Mouse (Mus musculus) limb, embryonic 14.5 days (tissue): ENCODE measurements around the gene Smim26. TPM values are rescaled to one million over a fixed set of nuclear protein-coding genes. Genes with fewer than 3 reads are reported as not detected.
A peak's percentile ranks its signal among the peaks of the same experiment; 100 is the strongest.

Experiments
- ATAC-seq: fragments of 200-750 bp; cut with Nextera tagmentation; 2 replicates; pipeline ENCODE4 v1.8.0; 2017; ENCODE audit warnings: low read depth, moderate number of reproducible peaks, moderate TSS enrichment; ENCODE audit not compliant: low FRiP score
- DNase-seq: peaks from one replicate; pipeline ENCODE4 v3.0.0-alpha.2; 2015; ENCODE audit warnings: low spot score
- H3K27ac ChIP-seq: fragments of 300-500 bp; sonication (generic); replicated peaks from 2 replicates; pipeline ENCODE4 v1.5.1; 2014; ENCODE audit warnings: low read depth, mild to moderate bottlenecking, low read length, moderate library complexity, mixed read lengths
- H3K27me3 ChIP-seq: fragments of 300-500 bp; sonication (generic); 2 replicates; pipeline ENCODE4 v1.6.1; 2014; ENCODE audit warnings: low read length, mixed read lengths; ENCODE audit not compliant: control insufficient read depth, insufficient read depth
- H3K36me3 ChIP-seq: fragments of 300-500 bp; sonication (generic); 2 replicates; pipeline ENCODE4 v1.6.1; 2014; ENCODE audit warnings: mild to moderate bottlenecking, low read length, moderate library complexity, mixed read lengths; ENCODE audit not compliant: control insufficient read depth, insufficient read depth
- H3K4me1 ChIP-seq: fragments of 300-500 bp; sonication (generic); 2 replicates; pipeline ENCODE4 v1.6.1; 2014; ENCODE audit warnings: antibody characterized with exemption, low read length, mixed read lengths; ENCODE audit not compliant: control insufficient read depth, insufficient read depth
- H3K4me2 ChIP-seq: fragments of 300-500 bp; sonication (generic); replicated peaks from 2 replicates; pipeline ENCODE4 v1.6.1; 2014; ENCODE audit warnings: low read depth, mild to moderate bottlenecking, low read length, moderate library complexity; ENCODE audit not compliant: severe bottlenecking
- H3K4me3 ChIP-seq: fragments of 300-500 bp; sonication (generic); replicated peaks from 2 replicates; pipeline ENCODE4 v1.5.1; 2014; ENCODE audit warnings: low read length
- H3K9ac ChIP-seq: fragments of 300-500 bp; sonication (generic); 2 replicates; pipeline ENCODE4 v1.6.1; 2014; ENCODE audit warnings: mild to moderate bottlenecking, low read depth, low read length, moderate library complexity; ENCODE audit not compliant: severe bottlenecking
- H3K9me3 ChIP-seq: fragments of 300-500 bp; sonication (generic); 2 replicates; pipeline ENCODE4 v1.6.1; 2016; ENCODE audit warnings: low read length; ENCODE audit not compliant: control insufficient read depth
- POLR2A ChIP-seq: fragments of 200-500 bp; IDR thresholded peaks from 2 replicates; pipeline ENCODE4 v1.8.0; 2012; ENCODE audit warnings: inconsistent platforms, mild to moderate bottlenecking, moderate library complexity, borderline replicate concordance; ENCODE audit not compliant: insufficient read depth, insufficient read length; ENCODE audit errors: extremely low read depth
- WGBS: fragments of 180-500 bp; shearing (Covaris S2); extraction: QIAGEN DNeasy Blood & Tissue Kit; methylation state at CpG from one replicate; pipeline ENCODE4 v1.1.7; 2014; 5-methylcytosine and 5-hydroxymethylcytosine counted together
- polyA plus RNA-seq, 2 experiments: library from polyadenylated mRNA; depleted of rRNA in 1 of 2; stranded (reverse) in 1 of 2; unstranded in 1 of 2; fragments of >200 nt; fragmentation: Nextera tagmentation in 1 of 2; extraction: Ambion mirVana in 1 of 2; gene quantifications; 2 replicates each; pipeline versions ENCODE4 v1.2.1 to v1.2.3; 2012 to 2014

Gene Smim26
- polyA plus RNA-seq, 2 experiments, result 35.7 to 44.4 TPM

GRCm38 (mm10) chr2:144598006-144598405 lies 4.2 kb downstream of the Smim26 start:
- Histone ChIP-seq H3K4me1 (peaks cover 3% of the 10 kb centered on the region; the same call in 1 of the 2 replicates), H3K27me3 (no peaks in the 10 kb centered on the region), H3K4me3 (no peak overlapping the region), H3K9ac (no peak overlapping the region), H3K36me3 (no peaks in the 10 kb centered on the region), H3K9me3 (no peaks in the 10 kb centered on the region), H3K27ac (no peak overlapping the region), H3K4me2 (no peak overlapping the region)
- ATAC-seq (no peak), DNase-seq (no peak)
- 76% methylated on average over 2 of the region's 2 CpGs for WGBS
- no peak for TF ChIP-seq POLR2A

GRCm38 (mm10) chr2:144599831-144600687 lies 6.2 kb downstream of the Smim26 start, which contains the start of gene Dtd1:
Gene Dtd1, plus strand, starts transcription at chr2:144599897.
- DNase-seq (peak; percentile 81), ATAC-seq (peak; percentile 94)
- no peaks in the 10 kb centered on the region for H3K36me3 ChIP-seq
- H3K4me3 ChIP-seq, result peak within 1 kb of the TSS; percentile 67
- H3K27ac ChIP-seq, result 0 out of 2 replicates have a peak within 1 kb of the TSS, but pooled peaks have one; percentile 33
- peak within 1 kb of the TSS; percentile 74 for H3K4me2 ChIP-seq
- TF ChIP-seq POLR2A, result peak; percentile 56; the same call in 1 of the 2 replicates
- no peaks in the 10 kb centered on the region for H3K27me3 ChIP-seq
- 2% methylated on average over 32 of the region's 50 CpGs for WGBS
- peak within 1 kb of the TSS; percentile 92 for H3K9ac ChIP-seq
- peaks cover 3% of the 10 kb centered on the region; the same call in 1 of the 2 replicates for H3K4me1 ChIP-seq
- no peaks in the 10 kb centered on the region for H3K9me3 ChIP-seq

- no peaks in the 10 kb centered on the region for H3K9me3 ChIP-seq
- no peak overlapping the region for H3K4me3 ChIP-seq
- no peaks in the 10 kb centered on the region for H3K27me3 ChIP-seq
- DNase-seq (no peak), ATAC-seq (no peak)
- H3K9ac ChIP-seq, result no peak overlapping the region
- H3K4me2 ChIP-seq, result no peak overlapping the region
- peaks cover 3% of the 10 kb centered on the region; the same call in 1 of the 2 replicates for H3K4me1 ChIP-seq
- WGBS, result 86% methylated on average over 1 of the region's 1 CpGs
- H3K27ac ChIP-seq, result no peak overlapping the region
- no peaks in the 10 kb centered on the region for H3K36me3 ChIP-seq
- TF ChIP-seq POLR2A, result no peak
These were observed 7.7 kb downstream of the Smim26 start for GRCm38 (mm10) chr2:144601576-144601975.

GRCm38 (mm10) chr2:144613956-144614355 lies 20.1 kb downstream of the Smim26 start:
- H3K36me3 ChIP-seq, result no peaks in the 10 kb centered on the region
- no peaks in the 10 kb centered on the region for H3K4me1 ChIP-seq
- WGBS, result 90% methylated on average over 6 of the region's 6 CpGs
- H3K9ac ChIP-seq, result no peak overlapping the region
- H3K27me3 ChIP-seq, result no peaks in the 10 kb centered on the region
- no peak for ATAC-seq
- no peak overlapping the region for H3K4me2 ChIP-seq
- DNase-seq, result no peak
- H3K9me3 ChIP-seq, result no peaks in the 10 kb centered on the region
- no peak overlapping the region for H3K4me3 ChIP-seq
- no peak for TF ChIP-seq POLR2A
- no peak overlapping the region for H3K27ac ChIP-seq

- H3K4me1 ChIP-seq, result no peaks in the 10 kb centered on the region
- no peaks in the 10 kb centered on the region for H3K27me3 ChIP-seq
- H3K27ac ChIP-seq, result no peak overlapping the region
- H3K36me3 ChIP-seq, result no peaks in the 10 kb centered on the region
- DNase-seq (no peak), ATAC-seq (no peak)
- no peak overlapping the region for H3K4me3 ChIP-seq
- H3K9ac ChIP-seq, result no peak overlapping the region
- H3K9me3 ChIP-seq, result no peaks in the 10 kb centered on the region
- no peak for TF ChIP-seq POLR2A
- no peak overlapping the region for H3K4me2 ChIP-seq
- 86% methylated on average over 16 of the region's 16 CpGs for WGBS
These were observed 23.4 kb downstream of the Smim26 start for GRCm38 (mm10) chr2:144617074-144617874.
